9 mouse cellular contexts compared by ENCODE assay signal in the genomic region with DNA sequence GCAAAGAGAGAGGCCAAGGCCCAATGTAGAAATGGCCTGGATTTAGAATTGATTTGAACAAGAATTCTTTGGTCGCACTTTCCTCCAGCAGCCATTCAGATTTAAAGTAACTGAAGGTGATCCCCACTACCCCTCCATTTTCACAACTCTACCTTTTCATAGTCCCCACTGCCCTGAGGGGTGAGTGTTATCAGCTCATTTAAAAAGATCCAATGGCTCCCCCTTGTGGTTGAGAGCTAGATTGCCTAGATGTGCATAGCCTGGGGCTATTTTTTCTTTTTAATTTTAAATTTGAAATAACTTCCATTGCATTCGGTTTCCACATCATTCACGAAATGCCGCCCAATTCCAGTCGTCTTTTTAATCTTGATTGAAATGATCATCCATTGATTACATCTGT. TPM values are rescaled to one million over a fixed set of nuclear protein-coding genes. Genes with fewer than 3 reads are reported as not detected.
DNase-seq lines count a peak whose midpoint lies in the region; ATAC-seq and TF ChIP-seq lines count a peak whose summit lies in the region.
"Had no signal": no experiment of that assay in that cellular context is flagged by ENCODE, and none has a peak within 500 bp of the region (broad histone marks: within the 10 kb centered on the region; RNA-seq: fewer than 3 reads in every experiment).

No protein-coding gene starts in this region.

- H3K4me2 ChIP-seq in embryonic facial prominence, embryonic 14.5 days (ENCODE audit: low read depth, low read length): no peak overlapping the region
- H3K4me2 ChIP-seq: liver, embryonic 15.5 days; stomach, embryonic 15.5 days had no signal

- H3K9me3 ChIP-seq in E14TG2a.4 (ENCODE audit: low read length): no peaks in the 10 kb centered on the region
- H3K9me3 ChIP-seq in embryonic facial prominence, embryonic 14.5 days (ENCODE audit: control insufficient read depth, low read length): no peaks in the 10 kb centered on the region
- H3K9me3 ChIP-seq: liver, embryonic 15.5 days; stomach, embryonic 15.5 days had no signal

- H3K27me3 ChIP-seq in E14TG2a.4 (ENCODE audit: insufficient read depth, low read length): no peaks in the 10 kb centered on the region
- H3K27me3 ChIP-seq in embryonic facial prominence, embryonic 14.5 days (replicated peaks; ENCODE audit: control insufficient read depth, insufficient read depth, low read length): no peaks in the 10 kb centered on the region
- H3K27me3 ChIP-seq: liver, embryonic 15.5 days; stomach, embryonic 15.5 days had no signal

- 52% methylated on average over 5 of the region's 5 CpGs for WGBS in embryonic facial prominence, embryonic 14.5 days

- H3K4me1 ChIP-seq in E14TG2a.4 (replicated peaks; ENCODE audit: low read depth, low read length): peaks cover 22% of the 10 kb centered on the region
- no peaks in the 10 kb centered on the region for H3K4me1 ChIP-seq in embryonic facial prominence, embryonic 14.5 days (ENCODE audit: control insufficient read depth, insufficient read depth, low read length)
- H3K4me1 ChIP-seq: liver, embryonic 15.5 days; stomach, embryonic 15.5 days had no signal

- no peak overlapping the region for H3K27ac ChIP-seq in layer of hippocampus, adult 2 months
- no peak overlapping the region for H3K27ac ChIP-seq in embryonic facial prominence, embryonic 14.5 days (replicated peaks; ENCODE audit: low read depth, low read length)
- H3K27ac ChIP-seq: liver, embryonic 15.5 days; stomach, embryonic 15.5 days had no signal

- no peak overlapping the region for H3K4me3 ChIP-seq in layer of hippocampus, adult 2 months
- no peak overlapping the region for H3K4me3 ChIP-seq in E14TG2a.4 (replicated peaks; ENCODE audit: low read length)
- H3K4me3 ChIP-seq in embryonic facial prominence, embryonic 14.5 days (ENCODE audit: low read depth, low read length): no peak overlapping the region
- H3K4me3 ChIP-seq: liver, embryonic 15.5 days; stomach, embryonic 15.5 days had no signal

- H3K36me3 ChIP-seq in E14TG2a.4 (ENCODE audit: insufficient read depth, low read length): no peaks in the 10 kb centered on the region
- H3K36me3 ChIP-seq in embryonic facial prominence, embryonic 14.5 days (ENCODE audit: control insufficient read depth, insufficient read depth, low read length): no peaks in the 10 kb centered on the region
- H3K36me3 ChIP-seq: liver, embryonic 15.5 days; stomach, embryonic 15.5 days had no signal

- peak; percentile 88 for TF ChIP-seq CTCF in layer of hippocampus, adult 2 months (conservative IDR thresholded peaks at IDR 0.05)
- TF ChIP-seq CTCF in E14TG2a.4 (conservative IDR thresholded peaks at IDR 0.05; ENCODE audit: low read length): peak; percentile 76

- no peak overlapping the region for H3K9ac ChIP-seq in embryonic facial prominence, embryonic 14.5 days (ENCODE audit: low read depth, low read length)
- H3K9ac ChIP-seq: liver, embryonic 15.5 days; stomach, embryonic 15.5 days had no signal

- ATAC-seq in activated CD4-positive, CD25-positive, alpha-beta regulatory T cell, adult 4 months: peak; percentile 43
- no peak for ATAC-seq in embryonic facial prominence, embryonic 14.5 days (ENCODE audit: low read depth)
- ATAC-seq in megakaryocyte, adult 5-6 weeks (ENCODE audit: poor library complexity, severe bottlenecking): 0 out of 2 replicates have a peak, but pooled peaks have one; percentile 47

- DNase-seq in layer of hippocampus, adult 2 months (ENCODE audit: low spot score in 2 of 2): peak in 1 of 2 experiments; percentile 46
- DNase-seq in layer of hippocampus, adult 9-10 months (ENCODE audit: low spot score): no peak
- DNase-seq in embryonic facial prominence, embryonic 14.5 days (ENCODE audit: low spot score): peak; percentile 23
- no peak for DNase-seq in testis, postnatal 14 days (ENCODE audit: low spot score)

RNA-seq across cellular contexts. Expression of a gene that starts 33.5 kb away (rescaled TPM):
- 1 to 10 TPM; 2.4 to 3.1 TPM for total RNA-seq in layer of hippocampus, adult 2 months (2021)
- 1 to 10 TPM; 5.7 to 5.9 TPM for polyA plus RNA-seq in activated CD4-positive, CD25-positive, alpha-beta regulatory T cell, adult 4 months (2017; shearing (Covaris generic))
- 2.3 and 3.4 TPM in 2 replicates for polyA plus RNA-seq in embryonic facial prominence, embryonic 14.5 days (2014; fragmentation: Nextera tagmentation; extraction: Ambion mirVana)
- 5.1 and 5.6 TPM in 2 replicates for total RNA-seq in megakaryocyte, adult 5-6 weeks (2015)
- total RNA-seq in megakaryocyte, adult 5-6 weeks (2017): 3.6 and 5.1 TPM in 2 replicates

RNA-seq across cellular contexts. Expression of a gene that starts 51.6 kb away (rescaled TPM):
- total RNA-seq in layer of hippocampus, adult 2 months (2021): 10 to 100 TPM in 1 of 2 experiments, 1 to 10 TPM in 1; 9.8 to 11.0 TPM
- polyA plus RNA-seq in activated CD4-positive, CD25-positive, alpha-beta regulatory T cell, adult 4 months (2017; shearing (Covaris generic)): under 1 TPM in 1 of 2 experiments, not detected in 1; 0.13 TPM
- polyA plus RNA-seq in embryonic facial prominence, embryonic 14.5 days (2014; fragmentation: Nextera tagmentation; extraction: Ambion mirVana): 8.9 and 10.8 TPM in 2 replicates
- not detected in 2 replicates for total RNA-seq in megakaryocyte, adult 5-6 weeks (2015)
- 0.04 TPM in 1 of 2 replicates, not detected in the other for total RNA-seq in megakaryocyte, adult 5-6 weeks (2017)

Comparison
In these comparisons a context has a peak if more than half of its experiments do, and no peak if none do; other contexts are left out.
1. RNA of a gene that starts 51.6 kb away (total RNA-seq): 9.8 to 11.0 TPM in layer of hippocampus, adult 2 months; 0.04 TPM in megakaryocyte, adult 5-6 weeks; every median in the first group is over 10 times any median in the second.